Mouse (Mus musculus) gastrocnemius, adult 2 months (tissue): ENCODE measurements around the gene Wnt4. TPM values are rescaled to one million over a fixed set of nuclear protein-coding genes. Genes with fewer than 3 reads are reported as not detected.

Source experiments
- DNase-seq: peaks from one replicate; pipeline ENCODE4 v3.0.0; 2022
- H3K27ac ChIP-seq: fragments of 200-600 bp; 2 replicates; pipeline ENCODE4 v1.8.1; 2022; ENCODE audit warnings: mild to moderate bottlenecking
- H3K4me3 ChIP-seq: fragments of 200-600 bp; 2 replicates; pipeline ENCODE4 v1.8.1; 2022; ENCODE audit warnings: mild to moderate bottlenecking, moderate library complexity
- CTCF ChIP-seq: fragments of 200-600 bp; IDR thresholded peaks from 2 replicates; pipeline ENCODE4 v1.8.1; 2022; ENCODE audit warnings: antibody characterized with exemption, mild to moderate bottlenecking, moderate library complexity
- intact Hi-C: fragments of 180-260 bp; cut with DNase I; formaldehyde crosslinking; loops from one replicate; pipeline ENCODE4 v1.15.1; 2025
- total RNA-seq, 2 experiments: library from RNA; stranded (reverse); gene quantifications; 2 replicates each; pipeline ENCODE4 v1.2.3; 2021

Wnt4 gene
- total RNA-seq, 2 experiments from 2014 or later: 9.2 to 13.0 TPM

DNA sequence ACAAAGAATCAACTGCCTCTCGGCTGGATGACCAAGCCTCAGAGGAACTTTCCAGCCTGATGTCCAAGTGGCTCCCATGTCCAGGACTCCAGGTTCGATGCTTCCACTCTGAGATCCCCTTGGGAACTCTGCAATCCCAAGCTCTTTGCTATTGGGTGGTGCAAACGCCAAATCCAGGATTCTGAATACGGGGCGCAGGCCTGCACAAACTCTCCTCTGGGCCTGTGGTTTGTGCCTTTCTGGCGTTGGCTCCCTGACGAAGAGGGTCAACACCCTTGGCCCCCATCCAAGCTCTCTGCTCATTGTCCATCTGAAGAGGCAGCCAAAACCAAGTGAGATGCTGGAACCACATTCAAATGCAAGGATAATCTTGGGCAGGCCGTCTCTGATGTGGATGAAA lies 21.1 kb downstream of the Wnt4 start:
- no peak for TF ChIP-seq CTCF
- Histone ChIP-seq H3K27ac (peak overlapping the region; percentile 53; the same call in 1 of the 2 replicates), H3K4me3 (no peak overlapping the region)
- DNase-seq: peak; percentile 61
- intact Hi-C loops: no loop called here

DNA sequence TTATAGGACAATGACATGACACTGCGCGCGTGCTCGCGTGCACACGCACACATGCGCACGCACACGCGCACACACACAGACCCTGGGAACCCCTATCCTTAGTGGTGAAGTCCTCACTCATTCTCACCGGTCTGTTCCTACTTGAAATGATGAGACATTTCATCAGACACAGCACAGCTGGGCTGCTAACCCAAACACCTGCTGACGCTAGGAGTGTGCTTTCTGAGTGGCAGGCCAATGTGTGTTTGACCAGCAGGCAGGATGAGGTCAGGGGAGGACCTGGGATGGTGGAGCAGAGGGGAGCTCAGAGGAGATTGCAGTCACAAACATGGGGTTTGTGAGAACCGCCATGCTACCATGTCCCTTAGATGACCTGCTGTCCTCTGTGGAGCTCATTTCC lies 22.9 kb downstream of the Wnt4 start:
- Histone ChIP-seq H3K4me3 (no peak overlapping the region), H3K27ac (no peak overlapping the region)
- TF ChIP-seq CTCF: no peak
- DNase-seq: peak; percentile 20
- intact Hi-C loops: no loop called here

- TF ChIP-seq CTCF: no peak
- DNase-seq: peak; percentile 30
- Histone ChIP-seq H3K4me3 (no peak overlapping the region), H3K27ac (no peak overlapping the region)
- intact Hi-C loops: no loop called here
These were observed 24.3 kb downstream of the Wnt4 start for GRCm38 (mm10) chr4:137301635-137302034.

GRCm38 (mm10) chr4:137304106-137304505 lies 26.8 kb downstream of the Wnt4 start:
- TF ChIP-seq CTCF: no peak
- Histone ChIP-seq H3K27ac (no peak overlapping the region), H3K4me3 (no peak overlapping the region)
- DNase-seq: peak; percentile 3
- intact Hi-C loops: no loop called here

DNA sequence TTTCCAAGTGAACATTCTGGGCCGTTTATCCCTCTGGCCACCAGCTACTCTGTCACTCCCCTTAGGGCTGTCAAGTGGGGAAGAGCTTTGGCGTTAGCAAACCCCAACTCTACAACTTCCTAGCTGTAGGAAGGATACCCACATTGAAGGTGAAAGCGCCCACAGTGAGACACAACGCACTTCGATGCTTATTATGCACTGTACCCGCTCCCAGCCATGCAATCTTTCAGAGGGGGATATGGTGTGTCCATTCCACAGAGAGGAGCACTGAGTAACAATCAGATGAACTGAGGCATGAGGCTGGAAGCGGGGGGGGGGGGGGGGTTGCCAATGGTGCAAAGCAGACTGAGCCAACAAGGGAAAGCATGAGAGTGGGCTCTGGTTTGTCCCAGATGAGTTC lies 27.8 kb downstream of the Wnt4 start:
- H3K27ac ChIP-seq: no peak overlapping the region
- TF ChIP-seq CTCF: no peak
- no peak overlapping the region for H3K4me3 ChIP-seq
- DNase-seq: no peak
- intact Hi-C loops: no loop called here

- H3K27ac ChIP-seq: no peak overlapping the region
- H3K4me3 ChIP-seq: no peak overlapping the region
- TF ChIP-seq CTCF: no peak
- intact Hi-C loops: no loop called here
- DNase-seq: no peak
These were observed 28.7 kb downstream of the Wnt4 start for GRCm38 (mm10) chr4:137305831-137306576.

DNA sequence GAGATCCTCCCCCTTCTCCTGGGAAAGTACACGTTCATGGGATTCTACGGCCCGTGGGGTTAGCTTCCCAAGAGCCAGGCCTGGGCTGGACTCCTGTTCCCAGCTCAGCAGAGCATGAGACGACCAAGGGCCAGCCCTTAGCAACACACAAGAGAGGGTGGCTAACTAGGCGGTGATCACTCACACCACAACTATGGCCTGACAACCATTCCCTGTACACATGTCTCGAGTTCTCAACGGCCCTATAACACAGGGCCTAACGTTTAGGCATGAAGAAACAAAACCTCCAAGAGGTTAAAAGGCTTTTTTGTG lies 29.2 kb downstream of the Wnt4 start:
- intact Hi-C loops: no loop called here
- no peak overlapping the region for H3K27ac ChIP-seq
- no peak overlapping the region for H3K4me3 ChIP-seq
- TF ChIP-seq CTCF: no peak
- DNase-seq: no peak

- Histone ChIP-seq H3K27ac (no peak overlapping the region), H3K4me3 (no peak overlapping the region)
- intact Hi-C loops: no loop called here
- no peak for DNase-seq
- no peak for TF ChIP-seq CTCF
These were observed 29.9 kb downstream of the Wnt4 start for GRCm38 (mm10) chr4:137306991-137307706.

- DNase-seq: no peak
- H3K27ac ChIP-seq: no peak overlapping the region
- TF ChIP-seq CTCF: peak; percentile 78
- no peak overlapping the region for H3K4me3 ChIP-seq
- intact Hi-C loops: loop anchor here (1.0 to 2.0 kb wide), 2 partner anchors 144 to 232 kb away; no protein-coding TSS in a partner anchor
These were observed 31.1 kb downstream of the Wnt4 start for GRCm38 (mm10) chr4:137308377-137308776.

- peak; percentile 73 for TF ChIP-seq CTCF
- Histone ChIP-seq H3K27ac (peak overlapping the region; percentile 86), H3K4me3 (peak overlapping the region; percentile 30; the same call in 1 of the 2 replicates)
- intact Hi-C loops: loop anchor here (5.0 kb wide), 1 partner anchor 74 kb away; no protein-coding TSS in a partner anchor
- no peak for DNase-seq
These were observed 36.2 kb downstream of the Wnt4 start for GRCm38 (mm10) chr4:137313511-137313910.

DNA sequence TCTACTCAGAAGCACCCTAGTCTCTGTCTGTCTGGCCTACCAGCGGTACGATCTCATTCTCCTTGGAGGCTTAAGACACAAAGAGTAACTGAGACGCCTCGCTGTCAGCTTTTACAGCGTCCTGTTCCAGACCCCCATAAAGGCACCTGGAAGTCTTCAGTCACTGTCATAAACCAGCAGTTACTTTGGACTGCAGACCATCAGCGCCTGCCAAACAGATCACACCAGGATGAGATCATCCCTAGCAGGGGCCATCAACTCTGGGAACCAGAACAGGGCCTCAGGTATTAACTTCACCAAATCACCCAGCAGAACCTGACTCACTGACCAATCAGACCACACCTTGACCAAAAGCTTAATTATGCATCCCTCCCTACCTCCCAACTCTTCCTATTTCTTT lies 37.3 kb downstream of the Wnt4 start:
- Histone ChIP-seq H3K27ac (peak overlapping the region; percentile 86), H3K4me3 (peak overlapping the region; percentile 30)
- no peak for TF ChIP-seq CTCF
- intact Hi-C loops: loop anchor here (5.0 kb wide), 1 partner anchor 73 kb away; no protein-coding TSS in a partner anchor
- DNase-seq: peak; percentile 74

GRCm38 (mm10) chr4:137315061-137315460 lies 37.8 kb downstream of the Wnt4 start:
- intact Hi-C loops: no loop called here
- DNase-seq: no peak
- Histone ChIP-seq H3K27ac (peak overlapping the region; percentile 86), H3K4me3 (no peak overlapping the region)
- TF ChIP-seq CTCF: no peak

GRCm38 (mm10) chr4:137316027-137316770 lies 38.9 kb downstream of the Wnt4 start:
- H3K27ac ChIP-seq: peak overlapping the region; percentile 86
- H3K4me3 ChIP-seq: no peak overlapping the region
- DNase-seq: no peak
- intact Hi-C loops: no loop called here
- peak; percentile 13; the same call in 1 of the 2 replicates for TF ChIP-seq CTCF
